Mouse (Mus musculus) brown adipose tissue, adult 24 weeks (tissue): Measurements from ENCODE around the gene 5730522E02Rik. TPM values are rescaled to one million over a fixed set of nuclear protein-coding genes. Genes with fewer than 3 reads are reported as not detected.

Experiments used
- H3K27ac ChIP-seq: fragments of 200-500 bp; replicated peaks from 2 replicates; pipeline ENCODE4 v1.5.1; 2012; ENCODE audit warnings: low read depth, mild to moderate bottlenecking, low read length
- H3K4me1 ChIP-seq: fragments of 200-500 bp; 2 replicates; pipeline ENCODE4 v1.6.1; 2012; ENCODE audit warnings: low read length, mixed read lengths; ENCODE audit not compliant: control insufficient read depth, insufficient read depth, insufficient read length
- H3K4me3 ChIP-seq: fragments of 200-500 bp; 2 replicates; pipeline ENCODE4 v1.5.1; 2012; ENCODE audit warnings: low read depth, mild to moderate bottlenecking, low read length, moderate library complexity; ENCODE audit not compliant: insufficient read depth
- polyA plus RNA-seq: library from polyadenylated mRNA; stranded (reverse); fragments of >200 nt; gene quantifications from 2 replicates; pipeline ENCODE4 v1.2.4, GENCODE M21; 2012; ENCODE audit not compliant: missing spikeins, insufficient read depth, insufficient read length

Gene 5730522E02Rik
- polyA plus RNA-seq, 1 experiment, result not detected

DNA sequence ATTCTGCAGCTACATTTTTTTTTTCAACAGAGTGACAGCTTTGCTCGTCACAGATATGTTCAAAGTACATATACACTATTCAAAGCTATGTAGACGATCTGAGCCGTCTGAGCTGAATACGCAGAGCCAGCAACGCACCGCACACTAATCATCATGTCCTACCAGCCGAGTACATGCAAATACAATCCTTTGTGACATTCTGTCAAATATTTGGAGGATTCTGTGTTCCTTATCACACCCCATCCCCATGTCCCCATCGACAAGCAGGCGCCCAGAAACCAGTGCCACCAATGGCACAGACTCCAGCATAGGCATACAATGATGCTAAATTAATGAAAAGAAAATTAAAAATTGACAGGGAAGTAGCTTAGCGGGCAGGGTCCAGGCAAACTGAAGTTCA is 356.3 kb downstream of the 5730522E02Rik start:
- no peak overlapping the region for H3K27ac ChIP-seq
- H3K4me1 ChIP-seq, result no peaks in the 10 kb centered on the region
- H3K4me3 ChIP-seq, result no peak overlapping the region

DNA sequence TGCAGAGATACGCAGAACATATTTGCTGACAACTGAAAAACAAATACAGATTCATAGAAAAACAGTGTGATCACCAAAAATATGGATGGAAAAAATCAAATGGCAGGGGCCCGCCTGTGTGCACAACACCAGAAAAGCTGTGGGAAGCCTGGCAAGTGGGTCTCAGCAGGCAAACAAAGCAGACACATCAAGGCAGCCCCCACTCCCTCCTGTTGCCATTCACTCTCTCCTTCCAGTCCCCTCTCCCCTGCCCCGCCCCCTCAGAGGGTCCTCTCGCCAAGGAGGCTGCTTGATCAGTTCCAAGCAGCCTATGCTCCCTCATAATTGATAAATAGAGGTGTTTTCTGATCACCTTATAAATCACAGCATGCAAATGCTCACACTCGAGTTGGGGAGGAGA is 357.5 kb downstream of the 5730522E02Rik start:
- no peak overlapping the region for H3K4me3 ChIP-seq
- H3K4me1 ChIP-seq, result no peaks in the 10 kb centered on the region
- H3K27ac ChIP-seq, result no peak overlapping the region

DNA sequence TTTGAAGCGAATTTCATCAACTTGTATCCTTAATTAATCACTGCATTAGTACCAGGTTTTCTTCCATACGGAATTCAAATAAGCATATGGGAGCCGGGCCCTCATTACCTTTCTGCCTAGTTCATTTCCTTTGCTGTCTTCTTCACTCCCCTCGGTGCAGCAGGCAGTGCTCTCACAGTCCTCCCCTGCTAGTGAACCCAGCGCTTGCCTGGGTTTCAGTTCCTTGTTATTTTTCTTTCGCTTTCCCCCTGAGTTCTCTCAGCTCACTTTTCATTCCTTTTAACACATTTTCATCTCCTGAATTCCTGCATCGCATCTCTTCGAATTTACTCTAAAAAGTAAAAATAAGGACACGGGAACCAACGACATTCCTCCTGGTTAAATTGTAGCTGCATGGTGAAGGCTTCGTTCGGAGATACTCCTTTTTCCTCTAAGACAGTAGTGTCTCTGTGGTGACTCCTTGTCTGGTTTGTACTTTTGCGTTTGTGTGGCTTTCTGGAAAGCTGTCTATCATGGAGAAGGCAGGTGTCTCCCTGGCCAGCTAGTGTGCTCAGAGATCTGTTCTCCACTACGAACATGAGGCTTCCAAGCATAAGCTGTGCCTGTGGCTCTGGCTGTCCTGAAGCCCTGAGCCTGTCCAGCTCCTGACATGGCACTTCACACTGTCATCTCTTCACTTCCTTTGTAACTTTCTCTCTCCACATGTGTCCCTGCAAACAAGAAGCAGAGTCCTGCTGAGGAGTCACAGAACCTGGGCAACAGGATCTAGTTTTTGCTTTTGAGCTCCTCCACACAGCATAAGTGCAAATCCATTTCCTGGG is 361.5 kb downstream of the 5730522E02Rik start:
- no peak overlapping the region for H3K27ac ChIP-seq
- H3K4me1 ChIP-seq, result no peaks in the 10 kb centered on the region
- no peak overlapping the region for H3K4me3 ChIP-seq

DNA sequence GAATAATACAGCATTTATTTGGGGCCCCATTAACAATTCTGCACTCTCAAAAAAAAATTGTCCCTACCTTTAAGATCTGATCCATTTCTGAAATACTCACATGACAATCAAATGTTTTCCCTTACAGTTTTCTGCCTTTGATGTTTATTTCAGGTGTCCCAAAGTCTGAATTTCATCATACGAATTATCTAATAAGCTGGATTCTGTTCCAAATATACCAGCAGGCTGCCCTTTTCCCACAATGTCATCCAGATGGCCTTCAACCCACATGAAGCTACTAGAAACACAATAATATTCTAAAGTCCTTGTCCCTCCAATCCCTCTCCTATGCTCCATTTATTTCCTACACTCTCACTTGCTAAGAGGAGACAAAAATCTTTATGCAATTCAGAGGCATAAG is 372.1 kb downstream of the 5730522E02Rik start:
- H3K4me1 ChIP-seq, result no peaks in the 10 kb centered on the region
- no peak overlapping the region for H3K4me3 ChIP-seq
- no peak overlapping the region for H3K27ac ChIP-seq

DNA sequence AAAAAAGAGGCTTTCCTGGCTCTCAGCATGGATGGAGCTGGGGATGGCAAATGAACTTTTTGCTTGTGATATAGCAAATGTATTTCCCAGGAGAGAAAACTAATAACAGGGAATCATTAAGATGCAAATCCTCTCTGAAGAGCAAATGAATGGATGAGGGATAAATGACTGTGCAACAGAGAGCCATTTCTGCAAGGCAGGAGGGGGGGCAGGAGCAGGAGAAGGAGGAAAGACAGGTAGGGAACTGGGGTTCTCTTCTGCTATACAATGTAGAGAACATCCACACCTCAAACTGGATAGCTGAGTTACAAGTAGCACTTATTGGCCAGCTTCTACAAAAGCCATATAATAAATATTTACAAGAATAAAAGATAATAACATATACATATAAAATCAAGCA is 390.8 kb downstream of the 5730522E02Rik start:
- Histone ChIP-seq H3K27ac (no peak overlapping the region), H3K4me3 (no peak overlapping the region), H3K4me1 (no peaks in the 10 kb centered on the region)

DNA sequence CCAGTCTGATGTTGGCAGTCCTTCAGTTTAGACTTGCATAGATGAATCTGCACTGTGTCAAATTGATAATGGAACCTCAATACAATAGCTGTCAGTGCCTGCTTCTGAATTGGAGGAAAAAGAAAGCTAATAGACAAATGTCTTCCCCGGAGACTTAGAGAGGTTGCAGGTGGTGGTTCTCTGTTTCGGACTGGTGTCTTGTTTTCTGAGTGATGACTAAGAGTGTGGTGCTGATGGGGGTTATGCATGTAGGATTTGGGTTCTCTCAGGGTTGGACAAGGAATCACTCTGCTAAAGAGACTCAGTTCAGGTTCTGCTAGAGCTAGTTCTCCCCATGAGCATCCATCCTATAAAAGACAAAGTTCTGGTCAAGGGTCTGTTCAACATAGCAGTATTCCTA is 397.1 kb downstream of the 5730522E02Rik start:
- no peaks in the 10 kb centered on the region for H3K4me1 ChIP-seq
- no peak overlapping the region for H3K27ac ChIP-seq

DNA sequence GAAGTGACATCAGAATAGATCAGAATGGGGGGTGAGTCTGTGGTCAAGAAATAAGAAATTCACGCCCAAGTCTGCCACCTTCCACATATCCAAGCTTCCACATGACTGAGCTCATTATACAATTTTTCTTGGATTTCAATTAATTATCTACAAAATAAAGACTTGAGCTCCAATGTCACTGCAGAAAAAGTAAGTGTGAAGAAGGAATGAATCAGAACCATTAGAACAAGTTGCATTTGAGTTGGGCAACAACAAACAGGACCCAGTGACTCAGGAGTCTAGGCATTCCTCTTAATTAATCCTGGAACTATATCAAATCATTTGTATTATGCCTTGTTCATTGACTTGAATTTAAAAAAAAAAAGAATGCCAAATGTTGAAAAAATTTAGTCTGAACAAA is 422.9 kb downstream of the 5730522E02Rik start:
- H3K4me1 ChIP-seq, result no peaks in the 10 kb centered on the region
- H3K4me3 ChIP-seq, result no peak overlapping the region
- H3K27ac ChIP-seq, result no peak overlapping the region

More for the DNA sequence above, 397.1 kb downstream of the 5730522E02Rik start:
- H3K4me3 ChIP-seq, result no peak overlapping the region

DNA sequence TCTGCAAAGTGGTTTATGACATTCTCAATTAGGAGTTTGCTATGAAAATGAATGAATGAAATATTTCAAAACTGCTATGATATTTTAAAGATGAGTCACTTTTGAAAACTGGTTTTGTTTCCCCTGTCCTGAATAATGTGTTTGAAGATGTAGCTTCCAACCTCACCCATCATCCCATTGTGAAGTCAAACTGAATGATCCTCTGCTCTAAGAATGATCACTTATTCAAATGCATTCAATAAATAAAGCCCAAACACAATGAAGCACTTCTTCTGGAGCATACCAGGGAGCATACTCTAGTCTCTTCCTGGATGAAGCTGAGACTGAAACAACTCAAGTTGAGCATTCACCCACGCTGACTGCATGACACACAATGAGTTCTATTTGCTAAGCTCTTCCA is 438.3 kb downstream of the 5730522E02Rik start:
- H3K4me1 ChIP-seq, result no peaks in the 10 kb centered on the region
- no peak overlapping the region for H3K4me3 ChIP-seq
- H3K27ac ChIP-seq, result no peak overlapping the region

DNA sequence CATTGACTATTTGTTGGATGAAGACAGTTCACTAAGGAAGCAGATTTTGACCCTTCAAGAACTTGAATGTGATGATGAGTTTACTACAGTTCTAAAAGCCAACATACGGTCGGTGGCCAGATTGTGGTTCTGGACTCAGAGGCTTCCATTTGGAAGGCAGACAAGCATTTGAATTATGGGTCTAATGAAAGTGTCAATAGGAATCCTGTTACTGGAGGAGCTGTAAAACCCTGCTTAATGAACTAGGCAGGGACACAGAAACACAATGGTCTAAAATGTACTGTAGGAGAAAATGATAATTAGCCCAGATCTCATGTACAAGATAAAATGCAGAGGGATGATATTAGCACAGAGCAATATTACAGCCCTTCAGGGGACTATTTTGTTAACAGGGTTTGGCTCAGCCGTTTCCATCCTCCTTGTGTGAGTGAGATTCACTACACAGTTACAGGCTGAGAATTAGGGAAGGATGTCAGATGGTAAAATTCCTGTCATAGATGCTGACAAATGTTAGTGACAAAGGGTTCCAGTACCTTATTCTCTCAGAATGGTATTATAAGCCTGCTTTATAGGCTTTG is 439.5 kb downstream of the 5730522E02Rik start:
- Histone ChIP-seq H3K4me1 (no peaks in the 10 kb centered on the region), H3K4me3 (no peak overlapping the region)

DNA sequence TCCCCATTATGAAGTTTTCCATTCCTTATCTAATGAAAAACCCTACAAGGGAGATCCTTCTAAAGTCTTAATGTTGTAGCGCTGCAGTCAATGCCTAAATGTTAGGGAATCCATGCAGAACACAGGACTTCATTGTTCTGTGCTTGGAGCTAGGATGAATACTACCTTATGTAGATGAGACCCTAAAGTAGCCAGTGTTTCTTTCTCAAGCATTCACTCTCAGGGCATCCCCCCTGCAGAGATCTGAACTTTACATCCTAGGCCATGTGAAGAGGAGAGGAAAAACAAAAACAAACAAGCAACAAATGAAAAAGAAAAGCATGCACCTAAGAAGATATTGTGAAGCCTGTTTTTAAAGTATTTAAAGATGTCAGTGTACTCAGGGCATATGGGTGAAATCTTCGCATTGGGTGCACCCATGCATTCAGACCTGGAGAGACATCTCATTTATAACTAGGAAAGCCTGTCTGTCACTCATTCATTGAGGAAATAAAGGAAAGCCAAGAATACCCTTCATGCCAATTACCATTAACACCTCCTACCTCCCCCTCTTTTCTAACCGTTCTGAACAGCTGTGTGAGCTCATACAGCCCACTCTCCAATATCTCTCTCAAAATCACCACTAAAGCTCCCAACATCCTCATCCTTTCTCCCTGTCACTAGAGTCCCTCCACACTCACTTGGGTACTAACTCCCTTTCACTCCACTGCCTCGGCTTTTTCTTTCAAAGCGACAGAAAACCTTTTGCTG is 442.8 kb downstream of the 5730522E02Rik start:
- H3K27ac ChIP-seq, result no peak overlapping the region
- no peak overlapping the region for H3K4me3 ChIP-seq
- H3K4me1 ChIP-seq, result no peaks in the 10 kb centered on the region

More for the DNA sequence above, 439.5 kb downstream of the 5730522E02Rik start:
- no peak overlapping the region for H3K27ac ChIP-seq

DNA sequence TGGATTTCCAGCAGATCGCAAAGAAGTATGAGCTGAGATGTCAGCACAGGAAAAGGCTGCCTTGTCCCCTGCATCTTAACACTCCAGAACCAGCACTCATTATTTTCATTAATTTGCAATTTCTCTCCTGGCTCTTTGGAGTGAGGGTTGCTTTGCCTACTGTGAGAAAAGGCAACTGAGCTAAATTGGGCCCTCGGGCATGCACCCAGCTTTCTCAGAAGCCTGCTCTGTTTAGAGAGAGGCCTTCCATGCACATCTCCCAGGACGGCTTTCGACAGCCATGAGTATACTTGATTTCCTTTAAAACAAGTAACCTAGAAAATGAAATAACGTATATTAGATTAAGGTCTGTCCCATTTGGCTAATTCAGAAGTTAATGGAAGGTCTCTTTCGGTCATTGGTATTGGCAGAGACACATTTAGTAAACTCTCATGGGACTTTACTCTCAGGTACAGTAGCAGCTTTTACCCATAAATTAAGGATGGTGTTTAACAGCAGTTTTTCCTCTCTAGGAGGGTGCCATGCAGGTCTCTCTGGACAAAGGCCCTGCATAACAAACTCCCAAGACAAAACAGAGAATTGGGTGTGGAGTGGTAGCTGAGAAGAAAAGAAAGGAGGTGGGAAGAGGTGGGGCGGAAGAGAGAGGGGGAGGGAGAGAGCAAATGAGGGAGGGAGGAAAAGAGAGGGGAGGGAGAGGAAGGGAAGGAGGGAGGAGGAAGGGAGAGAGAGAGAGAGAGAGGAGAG is 457.2 kb downstream of the 5730522E02Rik start:
- H3K27ac ChIP-seq, result no peak overlapping the region
- no peaks in the 10 kb centered on the region for H3K4me1 ChIP-seq
- H3K4me3 ChIP-seq, result no peak overlapping the region

DNA sequence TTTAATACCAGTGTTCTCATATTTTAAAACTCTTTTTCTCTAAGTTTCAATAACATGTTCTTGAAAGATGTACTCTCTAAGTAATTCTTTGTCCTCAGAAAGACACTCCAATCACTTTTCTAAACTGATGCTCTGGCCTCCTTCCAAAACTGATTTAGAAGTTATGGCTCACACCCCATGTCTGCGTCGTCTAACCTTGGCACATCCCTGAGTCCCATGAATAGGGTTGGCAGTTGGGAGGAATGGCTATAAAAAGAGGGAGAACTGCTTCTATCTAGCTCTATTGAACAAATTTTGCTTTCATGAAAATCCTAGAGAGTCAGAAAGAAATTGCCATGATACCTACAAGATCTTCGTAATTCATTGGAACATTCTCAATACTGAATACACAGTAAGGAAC is 458.1 kb downstream of the 5730522E02Rik start:
- Histone ChIP-seq H3K4me1 (no peaks in the 10 kb centered on the region), H3K4me3 (no peak overlapping the region), H3K27ac (no peak overlapping the region)

DNA sequence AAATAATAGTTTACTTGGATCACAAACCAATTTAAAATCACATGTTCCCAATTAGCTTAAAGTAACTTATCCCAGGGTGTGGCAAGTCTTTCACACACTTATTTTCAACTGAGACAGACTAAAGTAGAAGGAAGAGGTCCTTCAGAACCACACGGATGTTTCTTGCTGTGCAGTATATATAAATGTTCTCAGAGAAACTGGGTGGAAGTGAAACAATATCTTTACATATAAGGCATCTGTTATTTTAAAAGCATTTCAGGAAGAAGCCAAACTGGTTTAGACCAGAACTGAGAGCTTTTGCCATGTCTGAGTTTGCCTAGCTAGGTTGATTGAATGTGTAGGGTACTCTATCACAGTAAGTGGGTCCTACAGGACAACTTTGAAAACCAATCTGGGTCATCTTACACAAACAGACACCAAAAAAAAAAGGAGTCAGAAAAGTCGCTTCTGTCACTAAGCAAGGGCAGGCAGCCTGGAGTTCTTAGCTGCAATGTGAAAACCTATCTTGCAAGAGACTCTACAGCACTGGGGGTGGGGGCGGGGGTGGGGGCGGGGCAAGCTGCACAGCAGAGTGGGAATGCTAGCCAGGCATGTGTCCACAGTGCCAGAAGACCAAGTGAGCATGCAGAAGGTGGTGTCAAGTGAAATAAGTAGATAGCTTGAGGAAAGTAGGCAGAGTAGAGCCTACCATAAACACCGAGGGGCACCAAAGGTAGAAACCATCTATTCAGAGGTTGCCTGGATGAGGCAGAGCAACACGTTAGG is 463.3 kb downstream of the 5730522E02Rik start:
- Histone ChIP-seq H3K27ac (no peak overlapping the region), H3K4me1 (no peaks in the 10 kb centered on the region), H3K4me3 (no peak overlapping the region)

DNA sequence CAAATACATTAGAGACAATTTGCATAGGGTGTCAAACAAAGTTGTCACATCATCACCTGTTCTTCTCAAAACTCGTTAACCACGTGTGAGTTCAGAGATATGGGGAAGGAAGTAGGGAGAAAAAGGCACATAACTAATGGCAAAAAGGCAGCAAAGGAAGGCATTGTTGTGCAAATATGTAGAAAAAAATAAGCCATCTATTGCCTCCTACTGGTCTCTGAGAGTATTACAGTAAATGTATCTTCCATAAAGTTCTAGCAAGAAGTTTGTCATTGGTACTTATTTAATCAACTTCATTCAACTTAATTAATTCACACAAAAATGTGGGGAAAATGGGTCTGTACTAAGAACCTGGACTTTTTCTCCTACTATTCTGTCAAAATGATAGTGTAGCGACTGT is 466.9 kb downstream of the 5730522E02Rik start:
- H3K4me3 ChIP-seq, result no peak overlapping the region
- no peak overlapping the region for H3K27ac ChIP-seq
- H3K4me1 ChIP-seq, result no peaks in the 10 kb centered on the region
